Comparison of ENCODE assay signal across 9 mouse cellular contexts in the genomic region with DNA sequence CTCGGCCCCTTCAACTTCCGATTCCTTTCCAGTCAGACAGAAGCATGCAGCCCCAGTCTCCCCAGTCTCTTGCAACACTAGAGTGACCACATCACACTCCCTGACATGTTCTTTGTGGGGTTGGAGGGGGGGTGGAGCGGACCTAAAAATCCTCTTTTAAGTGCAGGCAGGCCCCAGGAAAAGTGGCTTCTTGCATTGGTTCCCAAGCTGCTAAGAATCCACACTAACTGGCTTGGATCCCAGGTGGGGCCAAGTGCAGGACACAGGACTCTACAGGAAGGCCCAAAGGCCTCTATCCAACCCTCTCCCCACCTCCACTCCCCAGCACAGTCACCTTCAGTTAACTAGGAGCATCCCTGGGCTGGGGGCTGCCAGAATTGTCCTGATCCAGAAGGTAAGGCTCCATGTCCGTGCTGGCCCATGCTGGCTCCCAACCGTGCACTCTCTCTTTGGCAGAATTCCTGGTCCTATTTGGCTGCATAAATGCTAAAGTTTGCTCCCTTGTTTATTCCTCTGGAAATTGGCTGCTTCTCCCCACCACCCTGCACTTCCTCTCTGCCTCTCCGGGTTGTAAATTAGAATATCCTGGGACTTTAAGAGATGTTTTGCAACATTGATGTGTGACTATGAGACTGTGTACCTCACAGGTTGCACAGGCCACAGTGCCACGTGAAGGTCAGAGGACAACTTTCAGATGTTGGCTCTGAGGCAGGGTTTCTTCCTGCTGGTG. TPM values are rescaled to one million over a fixed set of nuclear protein-coding genes. Genes with fewer than 3 reads are reported as not detected.
DNase-seq lines count a peak whose midpoint lies in the region; ATAC-seq and TF ChIP-seq lines count a peak whose summit lies in the region.
"Had no signal": no experiment of that assay in that cellular context is flagged by ENCODE, and none has a peak within 500 bp of the region (broad histone marks: within the 10 kb centered on the region; RNA-seq: fewer than 3 reads in every experiment).

No protein-coding gene starts in this region.

- peak overlapping the region; percentile 36; the same call in 1 of the 2 replicates for H3K27ac ChIP-seq in hindbrain, embryonic 16.5 days (ENCODE audit: low read depth, low read length)
- H3K27ac ChIP-seq in hindbrain, embryonic 12.5 days, result no peak overlapping the region
- H3K27ac ChIP-seq in liver, postnatal 0 days (ENCODE audit: low read depth), result peak overlapping the region; percentile 96
- H3K27ac ChIP-seq in midbrain, embryonic 11.5 days (ENCODE audit: low read depth, low read length), result no peak overlapping the region
- H3K27ac ChIP-seq: midbrain, embryonic 12.5 days had no signal

- H3K4me1 ChIP-seq in hindbrain, embryonic 16.5 days (ENCODE audit: control insufficient read depth, insufficient read depth, low read depth, low read length), result peaks cover 3% of the 10 kb centered on the region
- H3K4me1 ChIP-seq in hindbrain, embryonic 12.5 days, result no peaks in the 10 kb centered on the region
- peaks cover 15% of the 10 kb centered on the region for H3K4me1 ChIP-seq in liver, postnatal 0 days (ENCODE audit: insufficient read depth)
- H3K4me1 ChIP-seq in midbrain, embryonic 11.5 days (ENCODE audit: control insufficient read depth, insufficient read depth, low read length), result no peaks in the 10 kb centered on the region
- H3K4me1 ChIP-seq: midbrain, embryonic 12.5 days had no signal

- H3K9ac ChIP-seq in hindbrain, embryonic 16.5 days (ENCODE audit: low read depth, low read length), result no peak overlapping the region
- no peak overlapping the region for H3K9ac ChIP-seq in hindbrain, embryonic 12.5 days
- H3K9ac ChIP-seq in liver, postnatal 0 days (replicated peaks), result peak overlapping the region; percentile 57
- H3K9ac ChIP-seq in midbrain, embryonic 11.5 days (ENCODE audit: low read length), result no peak overlapping the region
- H3K9ac ChIP-seq: midbrain, embryonic 12.5 days had no signal

- no peak overlapping the region for H3K4me2 ChIP-seq in hindbrain, embryonic 16.5 days (ENCODE audit: low read length)
- H3K4me2 ChIP-seq in hindbrain, embryonic 12.5 days (replicated peaks), result no peak overlapping the region
- H3K4me2 ChIP-seq in liver, postnatal 0 days (ENCODE audit: low read depth, low read length), result peak overlapping the region; percentile 50
- H3K4me2 ChIP-seq in midbrain, embryonic 11.5 days, result no peak overlapping the region
- H3K4me2 ChIP-seq: midbrain, embryonic 12.5 days had no signal

- no peaks in the 10 kb centered on the region for H3K9me3 ChIP-seq in hindbrain, embryonic 16.5 days (ENCODE audit: control insufficient read depth, low read length)
- no peaks in the 10 kb centered on the region for H3K9me3 ChIP-seq in hindbrain, embryonic 12.5 days (replicated peaks)
- H3K9me3 ChIP-seq in liver, postnatal 0 days (ENCODE audit: low read length), result no peaks in the 10 kb centered on the region
- H3K9me3 ChIP-seq in midbrain, embryonic 11.5 days (ENCODE audit: control insufficient read depth, low read length), result no peaks in the 10 kb centered on the region
- H3K9me3 ChIP-seq: midbrain, embryonic 12.5 days had no signal

- peak; percentile 23 for DNase-seq in cerebellum, adult 8-10 months
- DNase-seq in heart, adult 9 months (ENCODE audit: low spot score in 2 of 2), result peak; percentile 63 to 72
- peak; percentile 64 for DNase-seq in liver, postnatal 0 days
- DNase-seq in midbrain, embryonic 11.5 days (ENCODE audit: low spot score, missing footprints), result no peak
- no peak for DNase-seq in right cerebral cortex, postnatal 25 days
- no peak for DNase-seq in c-Kit-positive CD71-positive TER-119-positive erythroid progenitor cells, embryonic 14.5 days (ENCODE audit: low spot score)

- H3K36me3 ChIP-seq in hindbrain, embryonic 16.5 days (ENCODE audit: control insufficient read depth, insufficient read depth, low read length), result peaks cover 10% of the 10 kb centered on the region; the same call in 1 of the 2 replicates
- peaks cover 20% of the 10 kb centered on the region for H3K36me3 ChIP-seq in hindbrain, embryonic 12.5 days
- peaks cover 10% of the 10 kb centered on the region; the same call in 1 of the 2 replicates for H3K36me3 ChIP-seq in liver, postnatal 0 days (replicated peaks; ENCODE audit: insufficient read depth, low read length)
- 0 out of 2 replicates have a peak, but pooled peaks cover 3% of the 10 kb centered on the region for H3K36me3 ChIP-seq in midbrain, embryonic 11.5 days (ENCODE audit: control insufficient read depth, insufficient read depth, low read length)

- 63% methylated on average over 7 of the region's 7 CpGs for WGBS in hindbrain, embryonic 16.5 days
- 84% methylated on average over 7 of the region's 7 CpGs for WGBS in hindbrain, embryonic 12.5 days
- WGBS in liver, postnatal 0 days (ENCODE audit: insufficient replicate concordance), result 51% methylated on average over 7 of the region's 7 CpGs
- 83% methylated on average over 7 of the region's 7 CpGs for WGBS in midbrain, embryonic 11.5 days

- H3K4me3 ChIP-seq in hindbrain, embryonic 16.5 days (ENCODE audit: low read length), result no peak overlapping the region
- no peak overlapping the region for H3K4me3 ChIP-seq in hindbrain, embryonic 12.5 days
- no peak overlapping the region for H3K4me3 ChIP-seq in liver, postnatal 0 days (ENCODE audit: low read depth, low read length)
- H3K4me3 ChIP-seq in midbrain, embryonic 11.5 days (ENCODE audit: low read depth, low read length), result no peak overlapping the region
- H3K4me3 ChIP-seq: midbrain, embryonic 12.5 days had no signal

- TF ChIP-seq CTCF in liver, postnatal 0 days (IDR thresholded peaks at IDR 0.05; ENCODE audit: low read depth), result no peak

- 0 out of 2 replicates have a peak, but pooled peaks have one; percentile 17 for ATAC-seq in hindbrain, embryonic 16.5 days
- no peak for ATAC-seq in hindbrain, embryonic 12.5 days (ENCODE audit: low FRiP score)
- peak; percentile 85 for ATAC-seq in liver, postnatal 0 days
- no peak for ATAC-seq in midbrain, embryonic 11.5 days (ENCODE audit: low FRiP score)

- TF ChIP-seq EP300 in liver, postnatal 0 days (IDR thresholded peaks at IDR 0.05; ENCODE audit: low read depth), result peak; percentile 84

- H3K27me3 ChIP-seq in hindbrain, embryonic 16.5 days (replicated peaks; ENCODE audit: control insufficient read depth, insufficient read depth, low read length), result no peaks in the 10 kb centered on the region
- no peaks in the 10 kb centered on the region for H3K27me3 ChIP-seq in hindbrain, embryonic 12.5 days
- H3K27me3 ChIP-seq in liver, postnatal 0 days (ENCODE audit: insufficient read depth, low read length), result no peaks in the 10 kb centered on the region
- no peaks in the 10 kb centered on the region for H3K27me3 ChIP-seq in midbrain, embryonic 11.5 days (ENCODE audit: control insufficient read depth, insufficient read depth, low read length)
- H3K27me3 ChIP-seq: midbrain, embryonic 12.5 days had no signal

RNA-seq across cellular contexts. Expression of a gene that starts 20.5 kb away (rescaled TPM):
- polyA plus RNA-seq in hindbrain, embryonic 16.5 days (2015; fragmentation: Nextera tagmentation; extraction: Ambion mirVana), result 52.4 and 53.9 TPM in 2 replicates
- polyA plus RNA-seq in hindbrain, embryonic 12.5 days (2016; fragmentation: Nextera tagmentation; extraction: Ambion mirVana), result 95.3 and 102 TPM in 2 replicates
- polyA plus RNA-seq in liver, postnatal 0 days (2015; fragmentation: Nextera tagmentation; extraction: Ambion mirVana), result 31.6 and 42.8 TPM in 2 replicates
- 59.2 and 66.8 TPM in 2 replicates for polyA plus RNA-seq in midbrain, embryonic 11.5 days (2014; fragmentation: Nextera tagmentation; extraction: Ambion mirVana)

RNA-seq across cellular contexts. Expression of a gene that starts 30.3 kb away (rescaled TPM):
- 36.1 and 42.5 TPM in 2 replicates for polyA plus RNA-seq in hindbrain, embryonic 16.5 days (2015; fragmentation: Nextera tagmentation; extraction: Ambion mirVana)
- polyA plus RNA-seq in hindbrain, embryonic 12.5 days (2016; fragmentation: Nextera tagmentation; extraction: Ambion mirVana), result 51.5 and 52.8 TPM in 2 replicates
- 37.9 and 41.0 TPM in 2 replicates for polyA plus RNA-seq in liver, postnatal 0 days (2015; fragmentation: Nextera tagmentation; extraction: Ambion mirVana)
- 37.7 and 43.0 TPM in 2 replicates for polyA plus RNA-seq in midbrain, embryonic 11.5 days (2014; fragmentation: Nextera tagmentation; extraction: Ambion mirVana)

RNA-seq across cellular contexts. Expression of a gene that starts 30.3 kb away (rescaled TPM):
- 1.3 and 1.4 TPM in 2 replicates for polyA plus RNA-seq in hindbrain, embryonic 16.5 days (2015; fragmentation: Nextera tagmentation; extraction: Ambion mirVana)
- 1.9 TPM in 2 replicates for polyA plus RNA-seq in hindbrain, embryonic 12.5 days (2016; fragmentation: Nextera tagmentation; extraction: Ambion mirVana)
- 5.9 and 6.5 TPM in 2 replicates for polyA plus RNA-seq in liver, postnatal 0 days (2015; fragmentation: Nextera tagmentation; extraction: Ambion mirVana)
- 2.5 and 2.6 TPM in 2 replicates for polyA plus RNA-seq in midbrain, embryonic 11.5 days (2014; fragmentation: Nextera tagmentation; extraction: Ambion mirVana)

Comparison
In these comparisons a context has a peak if more than half of its experiments do, and no peak if none do; other contexts are left out.
1. ATAC-seq: peak in hindbrain, embryonic 16.5 days (single experiment) and liver, postnatal 0 days (single experiment); none in hindbrain, embryonic 12.5 days (single experiment) and midbrain, embryonic 11.5 days (single experiment).
2. H3K27ac ChIP-seq: peak in hindbrain, embryonic 16.5 days (single experiment) and liver, postnatal 0 days (single experiment); none in hindbrain, embryonic 12.5 days (single experiment) and midbrain, embryonic 11.5 days (single experiment).
3. DNase-seq: peak in cerebellum, adult 8-10 months (single experiment), heart, adult 9 months (2 of 2) and liver, postnatal 0 days (single experiment); none in midbrain, embryonic 11.5 days (single experiment), right cerebral cortex, postnatal 25 days (single experiment) and c-Kit-positive CD71-positive TER-119-positive erythroid progenitor cells, embryonic 14.5 days (single experiment).